Comparison of ENCODE assay signal across 15 mouse cellular contexts in genomic region chr4:126123309-126124040, GRCm38 (mm10). TPM values are rescaled to one million over a fixed set of nuclear protein-coding genes. Genes with fewer than 3 reads are reported as not detected.
DNase-seq lines count a peak whose midpoint lies in the region; ATAC-seq lines count a peak whose summit lies in the region.
"Had no signal": no experiment of that assay in that cellular context is flagged by ENCODE, and none has a peak within 500 bp of the region (broad histone marks: within the 10 kb centered on the region; RNA-seq: fewer than 3 reads in every experiment).

No protein-coding gene starts in this region.

- no peaks in the 10 kb centered on the region for H3K4me1 ChIP-seq in forebrain, embryonic 14.5 days (ENCODE audit: control insufficient read depth, insufficient read depth, low read length)
- peaks cover 7% of the 10 kb centered on the region for H3K4me1 ChIP-seq in forebrain, embryonic 16.5 days (replicated peaks; ENCODE audit: control insufficient read depth, insufficient read depth, low read length)
- H3K4me1 ChIP-seq: limb, embryonic 12.5 days; midbrain, embryonic 12.5 days had no signal

- H3K36me3 ChIP-seq in forebrain, embryonic 14.5 days (ENCODE audit: control insufficient read depth, insufficient read depth, low read length), result peaks cover 42% of the 10 kb centered on the region
- H3K36me3 ChIP-seq in forebrain, embryonic 16.5 days (ENCODE audit: control insufficient read depth, insufficient read depth), result peaks cover 13% of the 10 kb centered on the region

- WGBS in forebrain, embryonic 14.5 days, result 83% methylated on average over 10 of the region's 10 CpGs
- WGBS in forebrain, embryonic 16.5 days, result 73% methylated on average over 10 of the region's 10 CpGs

- ATAC-seq in forebrain, embryonic 14.5 days, result no peak
- ATAC-seq in forebrain, embryonic 16.5 days, result no peak
- ATAC-seq: activated CD4-positive, CD25-positive, alpha-beta regulatory T cell, adult 4 months; inflammation-experienced regulatory T-cells, adult 6 months had no signal

- H3K9me3 ChIP-seq in forebrain, embryonic 14.5 days (replicated peaks; ENCODE audit: control insufficient read depth, low read length), result no peaks in the 10 kb centered on the region; the same call in 1 of the 2 replicates
- 0 out of 2 replicates have a peak, but pooled peaks cover 6% of the 10 kb centered on the region for H3K9me3 ChIP-seq in forebrain, embryonic 16.5 days (ENCODE audit: control insufficient read depth, low read length)
- H3K9me3 ChIP-seq: heart, embryonic 15.5 days; limb, embryonic 12.5 days had no signal

- H3K27me3 ChIP-seq in forebrain, embryonic 14.5 days (replicated peaks; ENCODE audit: control insufficient read depth, insufficient read depth, low read length), result no peaks in the 10 kb centered on the region
- H3K27me3 ChIP-seq in forebrain, embryonic 16.5 days (replicated peaks; ENCODE audit: control insufficient read depth, insufficient read depth, low read length), result no peaks in the 10 kb centered on the region
- H3K27me3 ChIP-seq: heart, embryonic 15.5 days; limb, embryonic 12.5 days; midbrain, embryonic 12.5 days had no signal

- H3K9ac ChIP-seq in forebrain, embryonic 14.5 days (ENCODE audit: low read length), result no peak overlapping the region
- H3K9ac ChIP-seq in forebrain, embryonic 16.5 days (replicated peaks; ENCODE audit: low read depth, low read length), result no peak overlapping the region
- H3K9ac ChIP-seq: heart, embryonic 15.5 days; limb, embryonic 12.5 days; midbrain, embryonic 12.5 days had no signal

- 0 out of 2 replicates have a peak overlapping the region, but pooled peaks have one; percentile 5 for H3K27ac ChIP-seq in forebrain, embryonic 14.5 days (ENCODE audit: low read depth, low read length)
- H3K27ac ChIP-seq in forebrain, embryonic 16.5 days (ENCODE audit: low read length), result no peak overlapping the region
- H3K27ac ChIP-seq: heart, embryonic 15.5 days; limb, embryonic 12.5 days; midbrain, embryonic 12.5 days had no signal

- intact Hi-C loops in left cerebral cortex, postnatal 25 days (cut with DNase I), result no loop called here

- H3K4me2 ChIP-seq in forebrain, embryonic 14.5 days (ENCODE audit: low read length), result no peak overlapping the region
- H3K4me2 ChIP-seq in forebrain, embryonic 16.5 days (ENCODE audit: low read length), result no peak overlapping the region
- H3K4me2 ChIP-seq: heart, embryonic 15.5 days; limb, embryonic 12.5 days; midbrain, embryonic 12.5 days had no signal

- DNase-seq in forebrain, embryonic 14.5 days (ENCODE audit: low spot score), result no peak
- peak; percentile 52 to 78 for DNase-seq in left cerebral cortex, postnatal 25 days (ENCODE audit: low spot score in 2 of 2)
- DNase-seq in left cerebral cortex, adult 11 months (ENCODE audit: low spot score), result no peak
- peak; percentile 39 for DNase-seq in R1 (ENCODE audit: low read depth, low spot score)
- peak; percentile 62 for DNase-seq in cerebellum, adult 9-10 months
- DNase-seq in testis, postnatal 14 days (ENCODE audit: low spot score), result no peak
- DNase-seq: layer of hippocampus, adult 9-11 months; retina, postnatal 1 day; thymus, postnatal 14 days had no signal

- H3K4me3 ChIP-seq in forebrain, embryonic 14.5 days (ENCODE audit: low read depth, low read length), result no peak overlapping the region
- H3K4me3 ChIP-seq in forebrain, embryonic 16.5 days (replicated peaks; ENCODE audit: low read length), result no peak overlapping the region
- H3K4me3 ChIP-seq: heart, embryonic 15.5 days; limb, embryonic 12.5 days; midbrain, embryonic 12.5 days had no signal

RNA-seq across cellular contexts. Expression of gene Stk40, which starts 19.7 kb away (rescaled TPM):
- 22.2 and 25.1 TPM in 2 replicates for polyA plus RNA-seq in forebrain, embryonic 14.5 days (2014; fragmentation: Nextera tagmentation; extraction: Ambion mirVana)
- 33.5 and 34.7 TPM in 2 replicates for polyA plus RNA-seq in forebrain, embryonic 16.5 days (2015; fragmentation: Nextera tagmentation; extraction: Ambion mirVana)
- 10 to 100 TPM; 33.9 to 35.6 TPM for total RNA-seq in left cerebral cortex, postnatal 25 days (2021)

RNA-seq across cellular contexts. Expression of gene Eva1b, which starts 24.1 kb away (rescaled TPM):
- 13.4 and 14.2 TPM in 2 replicates for polyA plus RNA-seq in forebrain, embryonic 14.5 days (2014; fragmentation: Nextera tagmentation; extraction: Ambion mirVana)
- polyA plus RNA-seq in forebrain, embryonic 16.5 days (2015; fragmentation: Nextera tagmentation; extraction: Ambion mirVana), result 10.1 and 10.2 TPM in 2 replicates
- total RNA-seq in left cerebral cortex, postnatal 25 days (2021), result 1 to 10 TPM; 4.1 to 4.4 TPM

RNA-seq across cellular contexts. Expression of gene Lsm10, which starts 27.1 kb away (rescaled TPM):
- 63.1 and 76.6 TPM in 2 replicates for polyA plus RNA-seq in forebrain, embryonic 14.5 days (2014; fragmentation: Nextera tagmentation; extraction: Ambion mirVana)
- polyA plus RNA-seq in forebrain, embryonic 16.5 days (2015; fragmentation: Nextera tagmentation; extraction: Ambion mirVana), result 60.2 and 60.6 TPM in 2 replicates
- 10 to 100 TPM; 13.1 to 14.8 TPM for total RNA-seq in left cerebral cortex, postnatal 25 days (2021)

RNA-seq across cellular contexts. Expression of gene Sh3d21, which starts 39.8 kb away (rescaled TPM):
- polyA plus RNA-seq in forebrain, embryonic 14.5 days (2014; fragmentation: Nextera tagmentation; extraction: Ambion mirVana), result 1.1 TPM in 2 replicates
- polyA plus RNA-seq in forebrain, embryonic 16.5 days (2015; fragmentation: Nextera tagmentation; extraction: Ambion mirVana), result 0.87 and 1.2 TPM in 2 replicates
- under 1 TPM; 0.27 to 0.69 TPM for total RNA-seq in left cerebral cortex, postnatal 25 days (2021)

Comparison
In these comparisons a context has a peak if more than half of its experiments do, and no peak if none do; other contexts are left out.
1. DNase-seq: peak in left cerebral cortex, postnatal 25 days (2 of 2), R1 (single experiment) and cerebellum, adult 9-10 months (single experiment); none in forebrain, embryonic 14.5 days (single experiment), left cerebral cortex, adult 11 months (single experiment) and testis, postnatal 14 days (single experiment).